Mouse (Mus musculus): ENCODE results near the gene Gm49392. TPM values are rescaled to one million over a fixed set of nuclear protein-coding genes. Genes with fewer than 3 reads are reported as not detected.

The Gm49392 gene
- not detected for polyA plus RNA-seq (2014; fragmentation: Illumina TruSeq; extraction: RNeasy Lipid Tissue Mini Kit (QIAGEN cat#74804); ENCODE audit: low read depth, low replicate concordance)

DNA sequence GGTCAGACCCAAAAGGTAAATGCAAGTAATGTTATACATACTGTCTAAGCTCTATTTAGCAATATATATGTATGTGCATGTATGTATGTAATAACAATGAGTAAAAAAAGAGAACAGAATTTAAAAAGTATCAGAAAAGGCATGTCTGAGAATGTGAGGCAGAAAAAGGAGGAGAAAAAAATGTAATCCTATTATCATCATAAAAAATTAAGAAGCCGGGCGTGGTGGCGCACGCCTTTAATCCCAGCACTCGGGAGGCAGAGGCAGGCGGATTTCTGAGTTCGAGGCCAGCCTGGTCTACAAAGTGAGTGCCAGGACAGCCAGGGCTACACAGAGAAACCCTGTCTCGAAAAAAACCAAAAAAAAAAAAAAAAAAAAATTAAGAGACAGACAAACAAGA, at the start of gene Gm49392:
Gm49392 (minus strand) TSS at position 101 of the 400 bp plus-strand sequence.

DNA sequence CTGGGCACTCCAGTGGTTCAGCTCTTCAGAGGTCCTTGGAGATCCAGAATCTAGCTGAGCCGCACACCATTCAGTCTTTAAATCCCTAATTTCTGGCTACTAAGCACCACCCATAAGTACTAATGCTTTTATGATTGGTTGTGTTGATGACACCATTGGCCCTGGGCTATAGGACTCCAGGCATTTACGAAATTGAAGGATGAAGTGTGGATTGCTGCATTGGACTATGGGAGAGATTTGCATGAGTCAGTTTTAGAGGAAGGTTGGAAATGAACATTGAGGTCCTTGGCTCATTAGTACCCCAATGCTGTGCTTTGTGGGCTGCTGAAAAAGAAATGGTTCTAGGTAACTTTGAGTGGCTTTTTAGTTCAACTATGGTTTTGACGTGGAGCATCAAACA, 45.2 kb upstream of the Gm49392 start, which contains the start of gene Tpbpa:
Tpbpa (minus strand) TSS at position 101 of the 400 bp plus-strand sequence.

GRCm38 (mm10) chr13:60936500-60936901, 39.8 kb upstream of the Gm49392 start, which contains the start of the genes Gm49391 and Ctla2a:
Gene Gm49391 (minus strand): TSS chr13:60936571.
Gene Ctla2a (minus strand): TSS chr13:60936625.

GRCm38 (mm10) chr13:60935490-60935889, 38.8 kb upstream of the Gm49392 start, which contains the start of gene Gm49393:
Gene Gm49393 (minus strand): TSS chr13:60935590.

DNA sequence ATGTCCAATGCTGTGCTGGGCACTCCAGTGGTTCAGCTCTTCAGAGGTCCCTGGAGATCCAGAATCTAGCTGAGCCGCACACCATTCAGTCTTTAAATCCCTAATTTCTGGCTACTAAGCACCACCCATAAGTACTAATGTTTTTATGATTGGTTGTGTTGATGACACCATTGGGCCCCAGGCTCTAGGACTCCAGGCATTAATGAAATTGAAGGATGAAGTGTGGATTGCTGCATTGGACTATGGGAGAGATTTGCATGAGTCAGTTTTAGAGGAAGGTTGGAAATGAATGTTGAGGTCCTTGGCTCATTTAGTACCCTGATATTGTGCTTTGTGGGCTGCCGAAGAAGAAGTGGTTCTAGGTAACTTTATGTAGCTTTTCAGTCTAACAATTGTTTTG, 8.1 kb upstream of the Gm49392 start, which contains the start of gene Tpbpb:
Tpbpb (minus strand) TSS at position 101 of the 400 bp plus-strand sequence.

DNA sequence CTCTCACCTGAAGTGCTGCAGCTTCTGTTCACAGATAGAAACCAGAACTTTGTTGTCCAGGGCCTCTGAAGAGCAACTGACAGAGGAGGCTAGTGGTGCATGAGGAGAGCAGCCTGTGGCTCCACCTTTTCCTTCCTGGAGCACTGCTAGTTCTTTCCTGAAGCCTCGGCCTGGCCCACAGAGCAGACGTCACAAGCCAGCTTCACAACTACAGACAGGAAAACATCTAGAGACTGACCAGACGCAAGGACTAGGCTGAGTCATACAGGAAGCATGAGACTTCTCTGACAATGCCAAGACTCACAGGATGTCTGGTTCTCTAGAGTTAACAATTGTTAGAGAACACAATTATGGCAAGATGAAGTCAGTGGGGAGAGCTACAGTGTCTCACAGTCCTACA, 634 bp upstream of the Gm49392 start, which contains the start of gene Ctla2b:
Ctla2b (minus strand) TSS at position 120 of the 400 bp plus-strand sequence.

DNA sequence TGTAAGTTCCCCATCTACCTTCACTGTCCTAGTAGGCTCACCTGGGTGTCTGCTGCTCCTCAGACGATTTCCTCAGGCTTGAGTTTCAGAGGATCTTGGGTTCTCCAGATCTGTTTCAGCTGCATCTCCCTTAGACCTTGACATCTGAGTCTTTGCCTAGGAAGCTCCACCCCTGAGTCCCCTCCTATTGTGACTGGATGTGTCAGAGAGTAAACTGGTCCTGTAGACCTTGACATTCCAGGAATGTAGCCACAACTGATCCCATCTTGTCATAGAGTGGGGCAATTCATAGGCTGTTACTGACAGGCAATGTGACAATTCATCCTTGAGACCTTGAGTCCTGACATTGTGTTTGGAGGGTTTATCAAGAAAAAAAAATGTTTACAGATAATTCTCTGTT, 32.4 kb downstream of the Gm49392 start, which contains the start of gene 4930486L24Rik:
4930486L24Rik (minus strand) TSS at position 195 of the 400 bp plus-strand sequence.

DNA sequence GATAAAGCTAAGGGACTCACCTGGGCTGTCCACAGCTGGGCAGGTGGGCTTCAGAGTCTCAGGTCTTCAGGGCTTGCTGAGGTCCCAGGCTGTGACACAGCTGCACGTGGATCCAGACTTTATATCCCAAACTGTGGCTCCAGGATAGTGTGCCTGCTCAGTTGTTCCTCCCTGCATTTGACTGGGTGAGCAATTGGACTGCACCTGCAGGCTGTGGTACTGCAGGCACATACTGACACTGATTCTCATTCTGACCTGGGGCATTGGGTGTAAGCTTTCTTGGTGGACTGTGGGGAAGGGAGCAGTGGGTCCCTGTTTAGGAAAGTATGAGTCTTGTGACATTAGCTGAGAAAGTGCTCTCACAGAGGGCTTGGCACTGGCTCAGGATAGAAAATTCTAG, 93.9 kb downstream of the Gm49392 start, which contains the start of gene Ctsll3:
Ctsll3 (minus strand) TSS at position 101 of the 400 bp plus-strand sequence.

Other genes starting within 250 kb of the Gm49392 start
- gene BC051665, start 110.5 kb downstream of the Gm49392 start, polyA plus RNA-seq (2014; fragmentation: Illumina TruSeq; extraction: RNeasy Lipid Tissue Mini Kit (QIAGEN cat#74804); ENCODE audit: low read depth, low replicate concordance), result not detected
- not detected for gene Ctsll3, start 94.0 kb downstream of the Gm49392 start, polyA plus RNA-seq (2014; fragmentation: Illumina TruSeq; extraction: RNeasy Lipid Tissue Mini Kit (QIAGEN cat#74804); ENCODE audit: low read depth, low replicate concordance)
- gene 4930486L24Rik, start 32.4 kb downstream of the Gm49392 start, polyA plus RNA-seq (2014; fragmentation: Illumina TruSeq; extraction: RNeasy Lipid Tissue Mini Kit (QIAGEN cat#74804); ENCODE audit: low read depth, low replicate concordance), result not detected
- gene Ctla2b, start 553 bp upstream of the Gm49392 start, polyA plus RNA-seq (2014; fragmentation: Illumina TruSeq; extraction: RNeasy Lipid Tissue Mini Kit (QIAGEN cat#74804); ENCODE audit: low read depth, low replicate concordance), result 7.9 TPM
- not detected for gene Tpbpb, start 8.0 kb upstream of the Gm49392 start, polyA plus RNA-seq (2014; fragmentation: Illumina TruSeq; extraction: RNeasy Lipid Tissue Mini Kit (QIAGEN cat#74804); ENCODE audit: low read depth, low replicate concordance)
- gene Gm49393, start 38.7 kb upstream of the Gm49392 start, polyA plus RNA-seq (2014; fragmentation: Illumina TruSeq; extraction: RNeasy Lipid Tissue Mini Kit (QIAGEN cat#74804); ENCODE audit: low read depth, low replicate concordance), result not detected
- 14.2 TPM for gene Gm49391, start 39.7 kb upstream of the Gm49392 start, polyA plus RNA-seq (2014; fragmentation: Illumina TruSeq; extraction: RNeasy Lipid Tissue Mini Kit (QIAGEN cat#74804); ENCODE audit: low read depth, low replicate concordance)
- 40.8 TPM for gene Ctla2a, start 39.7 kb upstream of the Gm49392 start, polyA plus RNA-seq (2014; fragmentation: Illumina TruSeq; extraction: RNeasy Lipid Tissue Mini Kit (QIAGEN cat#74804); ENCODE audit: low read depth, low replicate concordance)
- not detected for gene Tpbpa, start 45.1 kb upstream of the Gm49392 start, polyA plus RNA-seq (2014; fragmentation: Illumina TruSeq; extraction: RNeasy Lipid Tissue Mini Kit (QIAGEN cat#74804); ENCODE audit: low read depth, low replicate concordance)
- gene Ctsj, start 109.1 kb upstream of the Gm49392 start, polyA plus RNA-seq (2014; fragmentation: Illumina TruSeq; extraction: RNeasy Lipid Tissue Mini Kit (QIAGEN cat#74804); ENCODE audit: low read depth, low replicate concordance), result not detected
- gene Ctsq, start 143.7 kb upstream of the Gm49392 start, polyA plus RNA-seq (2014; fragmentation: Illumina TruSeq; extraction: RNeasy Lipid Tissue Mini Kit (QIAGEN cat#74804); ENCODE audit: low read depth, low replicate concordance), result not detected

Data from sigmoid colon, adult 10 weeks (tissue).